ENCODE assay signal across 8 mouse cellular contexts in the genomic region with DNA sequence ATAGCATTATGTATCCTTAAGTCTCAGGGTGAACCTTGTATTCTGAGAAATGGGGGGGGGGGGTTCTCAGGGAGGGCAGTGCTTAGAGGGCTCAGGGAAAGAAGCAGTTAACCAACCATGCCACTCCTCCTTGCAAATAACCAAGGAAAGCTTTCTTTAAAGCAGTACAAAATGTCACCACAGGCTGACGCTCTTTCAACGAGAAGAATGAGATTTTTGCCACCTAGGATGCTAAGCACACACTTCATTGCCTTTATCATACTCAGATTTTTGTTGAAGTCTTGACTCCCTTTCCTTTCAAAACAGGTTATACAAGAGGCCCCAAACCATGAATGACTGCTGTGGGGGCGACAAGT. TPM values are rescaled to one million over a fixed set of nuclear protein-coding genes. Genes with fewer than 3 reads are reported as not detected.
DNase-seq lines count a peak whose midpoint lies in the region; ATAC-seq and TF ChIP-seq lines count a peak whose summit lies in the region.

No protein-coding gene starts in this region.

- WGBS in kidney, embryonic 15.5 days, result 2% methylated on average over 3 of the region's 3 CpGs
- WGBS in embryonic facial prominence, embryonic 13.5 days, result 8% methylated on average over 3 of the region's 3 CpGs
- 10% methylated on average over 3 of the region's 3 CpGs for WGBS in intestine, postnatal 0 days
- WGBS in neural tube, embryonic 12.5 days, result 2% methylated on average over 3 of the region's 3 CpGs

- H3K27me3 ChIP-seq in kidney, embryonic 15.5 days, result no peaks in the 10 kb centered on the region
- H3K27me3 ChIP-seq in embryonic facial prominence, embryonic 13.5 days, result peaks cover 9% of the 10 kb centered on the region; the same call in 1 of the 2 replicates
- H3K27me3 ChIP-seq in intestine, postnatal 0 days (replicated peaks; ENCODE audit: control insufficient read depth, insufficient read depth, low read length), result no peaks in the 10 kb centered on the region
- peaks cover 8% of the 10 kb centered on the region; the same call in 1 of the 2 replicates for H3K27me3 ChIP-seq in neural tube, embryonic 12.5 days (replicated peaks)

- H3K9me3 ChIP-seq in kidney, embryonic 15.5 days (replicated peaks), result no peaks in the 10 kb centered on the region
- no peaks in the 10 kb centered on the region for H3K9me3 ChIP-seq in embryonic facial prominence, embryonic 13.5 days
- H3K9me3 ChIP-seq in intestine, postnatal 0 days (ENCODE audit: control insufficient read depth), result no peaks in the 10 kb centered on the region
- no peaks in the 10 kb centered on the region for H3K9me3 ChIP-seq in neural tube, embryonic 12.5 days

- peaks cover 17% of the 10 kb centered on the region; the same call in 1 of the 2 replicates for H3K4me1 ChIP-seq in kidney, embryonic 15.5 days
- peaks cover 27% of the 10 kb centered on the region for H3K4me1 ChIP-seq in embryonic facial prominence, embryonic 13.5 days
- H3K4me1 ChIP-seq in intestine, postnatal 0 days (replicated peaks; ENCODE audit: control insufficient read depth, insufficient read depth, low read length), result 0 out of 2 replicates have a peak, but pooled peaks cover 5% of the 10 kb centered on the region
- peaks cover 22% of the 10 kb centered on the region for H3K4me1 ChIP-seq in neural tube, embryonic 12.5 days

- no peak for ATAC-seq in kidney, embryonic 15.5 days (replicated peaks; ENCODE audit: low FRiP score)
- no peak for ATAC-seq in embryonic facial prominence, embryonic 13.5 days (ENCODE audit: insufficient number of reproducible peaks, insufficient read depth, low FRiP score, low TSS enrichment, low read depth)
- ATAC-seq in intestine, postnatal 0 days, result no peak
- ATAC-seq in neural tube, embryonic 12.5 days (ENCODE audit: low FRiP score, low read depth), result no peak

- H3K4me3 ChIP-seq in kidney, embryonic 15.5 days (replicated peaks), result peak overlapping the region; percentile 74
- peak overlapping the region; percentile 65 for H3K4me3 ChIP-seq in embryonic facial prominence, embryonic 13.5 days
- H3K4me3 ChIP-seq in intestine, postnatal 0 days (ENCODE audit: low read depth, low read length), result peak overlapping the region; percentile 66
- peak overlapping the region; percentile 51 for H3K4me3 ChIP-seq in neural tube, embryonic 12.5 days

- H3K9ac ChIP-seq in kidney, embryonic 15.5 days, result peak overlapping the region; percentile 70; the same call in 1 of the 2 replicates
- peak overlapping the region; percentile 75 for H3K9ac ChIP-seq in embryonic facial prominence, embryonic 13.5 days
- 0 out of 2 replicates have a peak overlapping the region, but pooled peaks have one; percentile 31 for H3K9ac ChIP-seq in intestine, postnatal 0 days (ENCODE audit: low read depth, low read length)
- H3K9ac ChIP-seq in neural tube, embryonic 12.5 days, result no peak overlapping the region; the same call in 1 of the 2 replicates

- H3K4me2 ChIP-seq in kidney, embryonic 15.5 days, result peak overlapping the region; percentile 66
- H3K4me2 ChIP-seq in embryonic facial prominence, embryonic 13.5 days, result peak overlapping the region; percentile 80
- H3K4me2 ChIP-seq in intestine, postnatal 0 days (replicated peaks; ENCODE audit: low read depth), result peak overlapping the region; percentile 89
- peak overlapping the region; percentile 87 for H3K4me2 ChIP-seq in neural tube, embryonic 12.5 days (replicated peaks)

- H3K27ac ChIP-seq in kidney, embryonic 15.5 days, result peak overlapping the region; percentile 74; the same call in 1 of the 2 replicates
- H3K27ac ChIP-seq in embryonic facial prominence, embryonic 13.5 days, result no peak overlapping the region; the same call in 1 of the 2 replicates
- H3K27ac ChIP-seq in intestine, postnatal 0 days (ENCODE audit: low read depth, low read length), result peak overlapping the region; percentile 41
- H3K27ac ChIP-seq in neural tube, embryonic 12.5 days, result no peak overlapping the region

- no peak for TF ChIP-seq CTCF in intestine, postnatal 0 days (IDR thresholded peaks at IDR 0.05; ENCODE audit: low read depth)

- H3K36me3 ChIP-seq in kidney, embryonic 15.5 days, result no peaks in the 10 kb centered on the region
- H3K36me3 ChIP-seq in embryonic facial prominence, embryonic 13.5 days, result no peaks in the 10 kb centered on the region
- no peaks in the 10 kb centered on the region for H3K36me3 ChIP-seq in intestine, postnatal 0 days (ENCODE audit: control insufficient read depth, insufficient read depth)
- no peaks in the 10 kb centered on the region for H3K36me3 ChIP-seq in neural tube, embryonic 12.5 days

- no peak for DNase-seq in kidney, adult 9 months
- DNase-seq in T-cell, adult 2 months (ENCODE audit: low spot score), result no peak
- DNase-seq in thymus, postnatal 10 days (ENCODE audit: low spot score in 2 of 2), result no peak
- no peak for DNase-seq in Muller cell, postnatal 12 days (ENCODE audit: inconsistent ontology term)

RNA-seq across cellular contexts. Expression of a gene that starts 4.0 kb away (rescaled TPM):
- polyA plus RNA-seq in kidney, embryonic 15.5 days (2015; fragmentation: Nextera tagmentation; extraction: Ambion mirVana), result 55.8 and 57.9 TPM in 2 replicates
- polyA plus RNA-seq in embryonic facial prominence, embryonic 13.5 days (2015; fragmentation: Nextera tagmentation; extraction: Ambion mirVana), result 29.1 and 51.2 TPM in 2 replicates
- 10.3 and 11.0 TPM in 2 replicates for polyA plus RNA-seq in intestine, postnatal 0 days (2015; fragmentation: Nextera tagmentation; extraction: Ambion mirVana)
- polyA plus RNA-seq in neural tube, embryonic 12.5 days (2016; fragmentation: Nextera tagmentation; extraction: Ambion mirVana), result 13.9 and 16.7 TPM in 2 replicates

Comparison
In these comparisons a context has a peak if more than half of its experiments do, and no peak if none do; other contexts are left out.
1. H3K27ac ChIP-seq: peak in kidney, embryonic 15.5 days (single experiment) and intestine, postnatal 0 days (single experiment); none in embryonic facial prominence, embryonic 13.5 days (single experiment) and neural tube, embryonic 12.5 days (single experiment).
2. Peak in every context shown above with its lines, with median percentiles within 50 percentile points of each other: H3K4me2 ChIP-seq and H3K4me3 ChIP-seq.